Mouse (Mus musculus): ENCODE data around the gene Ninj1.

DNA sequence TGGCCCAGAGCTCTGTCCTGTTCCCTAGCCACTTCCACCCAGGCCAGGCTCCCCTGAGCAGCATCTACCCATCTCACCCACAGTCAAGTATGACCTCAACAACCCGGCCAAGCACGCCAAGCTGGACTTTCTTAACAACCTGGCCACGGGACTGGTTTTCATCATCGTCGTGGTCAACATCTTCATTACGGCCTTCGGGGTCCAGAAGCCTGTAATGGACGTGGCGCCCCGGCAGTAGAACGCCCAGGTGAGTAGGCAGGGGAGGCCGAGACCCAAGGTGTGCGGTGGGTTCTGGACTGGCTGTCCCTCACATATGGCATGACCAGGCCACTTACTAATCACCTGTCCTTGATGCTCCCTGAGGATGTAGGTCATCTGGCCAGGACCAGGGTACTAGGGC, 7.5 kb downstream of the Ninj1 start:
- TF ChIP-seq POLR2A (IDR thresholded peaks at IDR 0.05; ENCODE audit: insufficient read depth, low read depth, low read length): no peak
- TF ChIP-seq CTCF (IDR thresholded peaks at IDR 0.05; ENCODE audit: insufficient read depth, low read depth, low read length): no peak
